Mouse (Mus musculus): ENCODE results near the gene Bhlha15. TPM values are rescaled to one million over a fixed set of nuclear protein-coding genes. Genes with fewer than 3 reads are reported as not detected.

Gene Bhlha15
- polyA plus RNA-seq, 1 experiment from 2014 or later = 0.10 TPM

DNA sequence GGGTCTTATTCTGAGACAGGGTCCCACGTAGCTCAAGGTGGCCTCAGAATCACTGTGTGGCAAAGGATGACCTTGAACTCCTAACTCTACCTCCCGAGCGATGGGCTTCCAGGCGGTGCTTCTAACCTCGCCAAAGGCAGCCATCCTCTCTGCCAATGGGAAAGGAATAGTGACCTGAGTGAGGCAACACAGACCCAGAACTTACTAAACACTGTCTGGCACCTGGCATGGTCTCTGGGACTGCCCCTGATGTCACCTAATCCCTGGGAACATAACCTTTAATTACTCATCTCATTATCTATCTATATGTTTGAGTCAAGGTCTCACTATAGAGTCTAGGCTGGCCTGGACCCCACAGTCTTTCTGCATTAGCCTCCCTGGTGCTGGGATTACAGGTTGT is 29.9 kb downstream of the Bhlha15 start:
- Histone ChIP-seq H3K36me3 (ENCODE audit: poor library complexity, severe bottlenecking) (peaks cover 23% of the 10 kb centered on the region), H3K27me3 (no peaks in the 10 kb centered on the region), H3K9ac (no peak overlapping the region), H3K27ac (no peak overlapping the region), H3K4me3 (no peak overlapping the region), H3K4me2 (no peak overlapping the region), H3K9me3 (replicated peaks) (no peaks in the 10 kb centered on the region), H3K4me1 (peaks cover 28% of the 10 kb centered on the region)
- 92% methylated on average over 5 of the region's 5 CpGs for WGBS
- ATAC-seq = no peak

DNA sequence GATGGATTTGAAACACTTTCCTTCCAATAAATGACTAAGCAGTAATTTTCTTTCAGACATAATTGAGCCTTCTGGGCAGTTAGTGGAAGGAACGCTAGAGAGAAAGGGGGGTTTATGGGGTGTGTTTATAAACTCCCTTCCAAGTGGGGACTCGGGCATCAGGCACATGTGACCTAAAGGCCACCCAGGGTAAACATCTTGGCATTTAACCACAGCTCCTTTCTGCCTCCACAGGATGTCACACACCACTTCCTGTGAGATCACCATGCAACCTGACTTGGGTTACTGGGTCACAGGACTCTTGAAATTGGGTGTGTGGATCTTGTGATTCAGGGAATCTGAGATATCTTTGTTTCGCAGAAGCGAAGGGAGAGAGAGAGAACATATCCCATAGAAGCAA is 31.2 kb downstream of the Bhlha15 start:
- Histone ChIP-seq H3K27me3 (no peaks in the 10 kb centered on the region), H3K4me1 (peaks cover 28% of the 10 kb centered on the region), H3K9me3 (replicated peaks) (no peaks in the 10 kb centered on the region), H3K27ac (no peak overlapping the region), H3K9ac (no peak overlapping the region), H3K4me2 (no peak overlapping the region), H3K4me3 (no peak overlapping the region), H3K36me3 (ENCODE audit: poor library complexity, severe bottlenecking) (peaks cover 12% of the 10 kb centered on the region)
- no peak for ATAC-seq
- WGBS = 77% methylated on average over 4 of the region's 4 CpGs

- Histone ChIP-seq H3K27me3 (no peaks in the 10 kb centered on the region), H3K9me3 (replicated peaks) (no peaks in the 10 kb centered on the region), H3K36me3 (ENCODE audit: poor library complexity, severe bottlenecking) (no peaks in the 10 kb centered on the region), H3K27ac (peak overlapping the region; percentile 80), H3K4me2 (peak overlapping the region; percentile 78), H3K9ac (peak overlapping the region; percentile 82), H3K4me3 (peak overlapping the region; percentile 78), H3K4me1 (peaks cover 28% of the 10 kb centered on the region)
- WGBS = 4% methylated on average over 25 of the region's 25 CpGs
- peak; percentile 81 for ATAC-seq
These were observed 32.9 kb downstream of the Bhlha15 start for GRCm38 (mm10) chr5:144222811-144223502.

GRCm38 (mm10) chr5:144223503-144223862 is 33.4 kb downstream of the Bhlha15 start, which contains the start of gene Tecpr1:
Tecpr1 (minus strand) TSS chr5:144223615.
- no peaks in the 10 kb centered on the region for H3K36me3 ChIP-seq (ENCODE audit: poor library complexity, severe bottlenecking)
- no peaks in the 10 kb centered on the region for H3K9me3 ChIP-seq (replicated peaks)
- peak within 1 kb of the TSS; percentile 80 for H3K27ac ChIP-seq
- peak within 1 kb of the TSS; percentile 82 for H3K9ac ChIP-seq
- peak; percentile 98 for ATAC-seq
- H3K27me3 ChIP-seq = no peaks in the 10 kb centered on the region
- peak within 1 kb of the TSS; percentile 78 for H3K4me3 ChIP-seq
- H3K4me2 ChIP-seq = peak within 1 kb of the TSS; percentile 78
- H3K4me1 ChIP-seq = peaks cover 28% of the 10 kb centered on the region
- WGBS = under 1% methylated on average over 35 of the region's 37 CpGs

GRCm38 (mm10) chr5:144223899-144224816 is 34.1 kb downstream of the Bhlha15 start:
- H3K9me3 ChIP-seq (replicated peaks) = no peaks in the 10 kb centered on the region
- WGBS = 27% methylated on average over 18 of the region's 18 CpGs
- ATAC-seq = peak; percentile 39; the same call in 1 of the 2 replicates
- H3K27me3 ChIP-seq = no peaks in the 10 kb centered on the region
- H3K36me3 ChIP-seq (ENCODE audit: poor library complexity, severe bottlenecking) = no peaks in the 10 kb centered on the region
- H3K4me3 ChIP-seq = peak overlapping the region; percentile 78
- peak overlapping the region; percentile 82 for H3K9ac ChIP-seq
- H3K27ac ChIP-seq = peak overlapping the region; percentile 80
- H3K4me1 ChIP-seq = peaks cover 28% of the 10 kb centered on the region
- peak overlapping the region; percentile 78 for H3K4me2 ChIP-seq

DNA sequence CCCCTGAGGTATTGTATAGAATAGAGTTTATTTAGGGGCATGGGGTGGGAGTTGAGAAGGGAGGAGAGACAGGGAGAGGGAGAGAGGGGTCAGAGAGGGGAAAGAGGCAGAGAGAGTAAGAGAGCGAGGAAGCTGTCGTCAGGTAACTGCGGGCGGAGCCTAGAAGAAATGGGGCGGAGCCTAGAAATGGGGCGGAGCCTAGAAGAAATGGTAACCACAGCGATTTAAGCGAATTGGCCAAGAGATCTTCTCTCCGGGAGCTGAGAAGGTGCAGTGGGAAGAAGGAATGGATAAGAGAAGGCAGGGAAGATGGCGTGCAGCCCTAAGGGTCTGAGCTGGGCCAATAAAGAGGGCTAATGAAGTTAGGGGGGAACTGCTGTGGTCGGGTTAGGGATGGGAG is 36.1 kb downstream of the Bhlha15 start:
- no peaks in the 10 kb centered on the region for H3K36me3 ChIP-seq (ENCODE audit: poor library complexity, severe bottlenecking)
- no peak overlapping the region for H3K9ac ChIP-seq
- no peaks in the 10 kb centered on the region for H3K27me3 ChIP-seq
- no peaks in the 10 kb centered on the region for H3K9me3 ChIP-seq (replicated peaks)
- H3K4me2 ChIP-seq = no peak overlapping the region
- ATAC-seq = no peak
- no peak overlapping the region for H3K27ac ChIP-seq
- no peak overlapping the region for H3K4me3 ChIP-seq
- WGBS = 34% methylated on average over 11 of the region's 11 CpGs
- H3K4me1 ChIP-seq = peaks cover 24% of the 10 kb centered on the region

GRCm38 (mm10) chr5:144230216-144230615 is 40.1 kb downstream of the Bhlha15 start:
- Histone ChIP-seq H3K4me3 (no peak overlapping the region), H3K4me1 (no peaks in the 10 kb centered on the region), H3K27me3 (no peaks in the 10 kb centered on the region), H3K4me2 (no peak overlapping the region), H3K27ac (no peak overlapping the region), H3K9me3 (replicated peaks) (no peaks in the 10 kb centered on the region), H3K9ac (no peak overlapping the region), H3K36me3 (ENCODE audit: poor library complexity, severe bottlenecking) (no peaks in the 10 kb centered on the region)
- no peak for ATAC-seq
- WGBS = 87% methylated on average over 7 of the region's 7 CpGs

- no peak overlapping the region for H3K27ac ChIP-seq
- 89% methylated on average over 1 of the region's 1 CpGs for WGBS
These were observed 41.3 kb downstream of the Bhlha15 start for GRCm38 (mm10) chr5:144231410-144231809.

DNA sequence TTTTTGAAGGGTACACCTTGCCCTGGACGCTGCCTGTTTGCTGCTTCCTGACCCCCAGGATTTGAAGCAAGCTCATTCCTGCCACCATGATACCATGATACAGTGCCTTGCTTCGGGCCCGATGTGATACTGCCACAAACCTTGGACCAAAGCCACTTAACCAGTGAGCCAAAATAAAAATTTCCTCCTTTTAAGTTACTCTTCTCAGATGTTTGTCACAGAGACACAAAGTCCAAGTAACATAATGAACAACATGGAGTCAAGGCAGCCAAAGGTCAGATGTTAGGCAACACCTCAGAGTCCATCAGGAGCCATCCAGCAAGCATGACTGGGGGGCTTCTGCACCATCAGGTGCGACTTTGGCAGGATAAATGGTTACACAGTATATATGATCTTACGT is 42.4 kb downstream of the Bhlha15 start:
- Histone ChIP-seq H3K36me3 (ENCODE audit: poor library complexity, severe bottlenecking) (no peaks in the 10 kb centered on the region), H3K4me3 (no peak overlapping the region), H3K9me3 (replicated peaks) (no peaks in the 10 kb centered on the region), H3K27ac (no peak overlapping the region), H3K9ac (no peak overlapping the region), H3K27me3 (no peaks in the 10 kb centered on the region), H3K4me1 (no peaks in the 10 kb centered on the region), H3K4me2 (no peak overlapping the region)
- 85% methylated on average over 5 of the region's 5 CpGs for WGBS
- ATAC-seq = no peak

More at GRCm38 (mm10) chr5:144231410-144231809, 41.3 kb downstream of the Bhlha15 start:
- no peak overlapping the region for H3K4me2 ChIP-seq
- H3K4me3 ChIP-seq = no peak overlapping the region
- H3K27me3 ChIP-seq = no peaks in the 10 kb centered on the region
- no peak for ATAC-seq
- H3K9ac ChIP-seq = no peak overlapping the region
- H3K36me3 ChIP-seq (ENCODE audit: poor library complexity, severe bottlenecking) = no peaks in the 10 kb centered on the region
- H3K9me3 ChIP-seq (replicated peaks) = no peaks in the 10 kb centered on the region
- H3K4me1 ChIP-seq = no peaks in the 10 kb centered on the region

DNA sequence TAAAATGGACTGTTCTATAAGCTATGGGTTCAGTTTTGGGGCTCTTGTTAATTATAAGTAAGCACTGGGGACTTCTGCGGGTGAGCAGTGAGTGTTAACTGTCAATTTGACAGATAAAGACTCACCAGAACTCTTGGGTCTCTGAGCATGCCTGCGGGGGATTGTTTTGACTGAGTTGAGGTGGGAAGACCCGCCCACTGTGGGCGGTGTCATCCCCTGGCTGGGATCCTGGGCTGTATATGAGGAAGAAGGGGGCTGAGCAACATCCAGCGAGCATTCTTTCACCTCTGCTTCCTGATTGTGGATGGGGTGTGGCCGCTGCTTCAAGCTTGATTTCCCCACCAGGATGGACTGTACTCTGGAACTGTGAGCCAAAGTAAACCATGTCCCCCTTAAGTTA is 44.1 kb downstream of the Bhlha15 start:
- Histone ChIP-seq H3K27me3 (no peaks in the 10 kb centered on the region), H3K9ac (no peak overlapping the region), H3K4me1 (no peaks in the 10 kb centered on the region), H3K36me3 (ENCODE audit: poor library complexity, severe bottlenecking) (no peaks in the 10 kb centered on the region), H3K4me2 (no peak overlapping the region), H3K9me3 (replicated peaks) (no peaks in the 10 kb centered on the region), H3K4me3 (no peak overlapping the region), H3K27ac (no peak overlapping the region)
- no peak for ATAC-seq
- WGBS = 79% methylated on average over 6 of the region's 6 CpGs

DNA sequence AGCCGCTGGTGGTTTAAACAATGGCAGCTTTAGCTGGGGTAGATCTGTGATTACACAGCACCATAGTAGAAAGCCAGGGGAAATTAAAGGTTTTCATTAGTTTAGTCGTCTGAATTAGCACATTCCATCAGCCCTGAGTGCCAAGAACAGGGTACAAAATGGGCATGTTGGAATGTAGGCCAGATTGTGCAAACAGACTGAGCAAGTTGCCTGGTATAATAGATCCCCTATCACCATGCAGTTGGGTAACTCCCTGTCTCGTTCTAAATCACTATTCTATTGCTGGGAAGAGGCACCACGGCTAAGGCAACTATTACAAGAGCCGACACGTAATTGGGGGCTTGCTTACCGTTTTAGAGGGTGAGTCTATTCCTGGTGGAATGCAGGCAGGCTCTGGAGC is 44.6 kb downstream of the Bhlha15 start:
- ATAC-seq = no peak
- no peak overlapping the region for H3K9ac ChIP-seq
- no peak overlapping the region for H3K27ac ChIP-seq
- no peaks in the 10 kb centered on the region for H3K27me3 ChIP-seq
- H3K9me3 ChIP-seq (replicated peaks) = no peaks in the 10 kb centered on the region
- H3K4me2 ChIP-seq = no peak overlapping the region
- H3K4me3 ChIP-seq = no peak overlapping the region
- no peaks in the 10 kb centered on the region for H3K4me1 ChIP-seq
- 78% methylated on average over 7 of the region's 7 CpGs for WGBS
- no peaks in the 10 kb centered on the region for H3K36me3 ChIP-seq (ENCODE audit: poor library complexity, severe bottlenecking)

GRCm38 (mm10) chr5:144238969-144239368 is 48.9 kb downstream of the Bhlha15 start:
- no peaks in the 10 kb centered on the region for H3K27me3 ChIP-seq
- no peak for ATAC-seq
- no peak overlapping the region for H3K9ac ChIP-seq
- WGBS = 80% methylated on average over 1 of the region's 1 CpGs
- H3K4me1 ChIP-seq = no peaks in the 10 kb centered on the region
- H3K4me2 ChIP-seq = no peak overlapping the region
- H3K4me3 ChIP-seq = no peak overlapping the region
- no peak overlapping the region for H3K27ac ChIP-seq
- no peaks in the 10 kb centered on the region for H3K36me3 ChIP-seq (ENCODE audit: poor library complexity, severe bottlenecking)
- H3K9me3 ChIP-seq (replicated peaks) = no peaks in the 10 kb centered on the region

All from forebrain, embryonic 13.5 days (tissue).